Mouse (Mus musculus) heart, embryonic 14.5 days (tissue): ENCODE data around the gene Gm43951. TPM values are rescaled to one million over a fixed set of nuclear protein-coding genes. Genes with fewer than 3 reads are reported as not detected.
"Not testable (repeated sequence)": the region's sequence is repeated elsewhere in the genome, so short reads cannot be mapped to it uniquely, and the experiment has no call there.

Source experiments
- ATAC-seq: fragments of 200-750 bp; cut with Nextera tagmentation; 2 replicates; pipeline ENCODE4 v1.8.0; 2017; ENCODE audit warnings: low read depth, moderate TSS enrichment; ENCODE audit not compliant: insufficient number of reproducible peaks, insufficient read depth, low FRiP score
- H3K27ac ChIP-seq, 2 experiments: fragments of 200-500 bp in 1 of 2; fragments of 300-500 bp in 1 of 2; sonication (generic) in 1 of 2; replicated peaks in 1 of 2; 2 replicates each; pipeline ENCODE4 v1.5.1; 2012 to 2014; ENCODE audit warnings: low read depth in 2 of 2, low read length in 2 of 2, control low read depth in 1 of 2, mild to moderate bottlenecking in 1 of 2, mixed read lengths in 1 of 2; ENCODE audit not compliant: control insufficient read depth in 1 of 2, insufficient read depth in 1 of 2
- H3K27me3 ChIP-seq: fragments of 300-500 bp; sonication (generic); 2 replicates; pipeline ENCODE4 v1.6.1; 2014; ENCODE audit warnings: mild to moderate bottlenecking, low read length, control low read depth; ENCODE audit not compliant: control insufficient read depth, insufficient read depth
- H3K36me3 ChIP-seq: fragments of 300-500 bp; sonication (generic); 2 replicates; pipeline ENCODE4 v1.6.1; 2014; ENCODE audit warnings: mild to moderate bottlenecking, control low read depth, low read length, mixed read lengths; ENCODE audit not compliant: control insufficient read depth, insufficient read depth
- H3K4me1 ChIP-seq, 2 experiments: fragments of 200-500 bp in 1 of 2; fragments of 300-500 bp in 1 of 2; sonication (generic) in 1 of 2; 2 replicates each; pipeline ENCODE4 v1.6.1; 2012 to 2014; ENCODE audit warnings: low read length in 2 of 2, control low read depth in 1 of 2, mixed read lengths in 1 of 2; ENCODE audit not compliant: control insufficient read depth in 2 of 2, insufficient read depth in 2 of 2
- H3K4me2 ChIP-seq: fragments of 300-500 bp; sonication (generic); 2 replicates; pipeline ENCODE4 v1.6.1; 2014; ENCODE audit warnings: mild to moderate bottlenecking, low read length
- H3K4me3 ChIP-seq, 2 experiments: fragments of 200-500 bp in 1 of 2; fragments of 300-500 bp in 1 of 2; sonication (generic) in 1 of 2; 2 replicates each; pipeline ENCODE4 v1.5.1; 2012 to 2014; ENCODE audit warnings: low read length in 2 of 2, mild to moderate bottlenecking in 2 of 2, control low read depth in 1 of 2, low read depth in 1 of 2, moderate library complexity in 1 of 2; ENCODE audit not compliant: control insufficient read depth in 1 of 2, insufficient read depth in 1 of 2
- H3K9ac ChIP-seq: fragments of 300-500 bp; sonication (generic); 2 replicates; pipeline ENCODE4 v1.6.1; 2014; ENCODE audit warnings: mild to moderate bottlenecking, low read length
- H3K9me3 ChIP-seq: fragments of 300-500 bp; sonication (generic); 2 replicates; pipeline ENCODE4 v1.6.1; 2016; ENCODE audit warnings: low read length, control low read depth; ENCODE audit not compliant: control insufficient read depth
- WGBS: fragments of 180-500 bp; shearing (Covaris S2); extraction: QIAGEN DNeasy Blood & Tissue Kit; methylation state at CpG from one replicate; pipeline ENCODE4 v1.1.7; 2014; 5-methylcytosine and 5-hydroxymethylcytosine counted together
- polyA plus RNA-seq: library from polyadenylated mRNA; unstranded; fragments of >200 nt; fragmentation: Nextera tagmentation; extraction: Ambion mirVana; gene quantifications from 2 replicates; pipeline ENCODE4 v1.2.1, GENCODE M21; 2014

The Gm43951 gene
- polyA plus RNA-seq, 1 experiment from 2014 or later, result not detected

DNA sequence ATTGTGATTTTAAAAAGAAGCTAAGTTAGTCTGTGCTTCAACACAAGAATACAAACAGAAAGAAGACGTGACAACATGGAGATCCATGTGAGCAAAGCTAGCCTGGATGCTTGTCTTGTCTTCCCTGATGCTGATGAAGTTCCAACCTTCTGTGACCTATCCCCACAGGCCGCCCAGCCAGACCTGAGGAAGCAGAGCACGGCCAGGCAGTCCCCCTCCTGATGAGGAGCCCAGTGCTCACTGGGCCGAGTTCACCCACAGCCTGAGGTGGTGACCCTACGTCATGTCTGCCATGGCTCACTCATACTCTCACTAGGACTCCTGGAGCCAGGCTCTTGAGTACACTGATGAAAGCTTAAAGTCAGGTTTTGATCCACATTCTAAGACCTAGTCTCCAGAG, 33.1 kb downstream of the Gm43951 start:
- Histone ChIP-seq H3K4me3 (no peak overlapping the region), H3K9ac (no peak overlapping the region), H3K4me2 (no peak overlapping the region), H3K9me3 (no peaks in the 10 kb centered on the region), H3K4me1 (no peaks in the 10 kb centered on the region), H3K27ac (no peak overlapping the region), H3K27me3 (no peaks in the 10 kb centered on the region), H3K36me3 (peaks cover 74% of the 10 kb centered on the region)
- 81% methylated on average over 5 of the region's 5 CpGs for WGBS
- no peak for ATAC-seq

DNA sequence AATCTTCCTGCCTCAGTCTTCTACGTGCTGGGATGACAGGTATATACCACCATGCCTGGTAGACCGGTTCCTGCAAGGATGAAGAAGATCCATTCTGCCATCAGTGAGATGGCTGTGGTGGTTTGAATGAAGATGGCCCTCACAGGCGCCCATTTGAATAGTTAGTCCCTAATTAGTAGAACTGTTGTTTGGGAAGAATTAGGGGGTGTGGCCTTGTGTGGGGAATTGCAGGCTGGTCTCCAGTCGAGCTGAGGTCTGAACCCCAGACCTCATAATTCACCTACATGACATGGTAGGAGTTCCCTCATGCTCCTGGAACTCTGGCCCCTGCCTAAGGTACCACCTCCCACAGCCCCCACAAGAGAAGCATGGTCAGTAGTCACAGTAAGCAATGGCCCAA, 34.7 kb downstream of the Gm43951 start:
- H3K27ac ChIP-seq, H3K4me3 ChIP-seq, H3K4me2 ChIP-seq, H3K9me3 ChIP-seq, H3K27me3 ChIP-seq, H3K4me1 ChIP-seq, H3K9ac ChIP-seq, ATAC-seq: not testable (repeated sequence)
- peaks cover 72% of the 10 kb centered on the region for H3K36me3 ChIP-seq
- WGBS, result 88% methylated on average over 4 of the region's 4 CpGs

DNA sequence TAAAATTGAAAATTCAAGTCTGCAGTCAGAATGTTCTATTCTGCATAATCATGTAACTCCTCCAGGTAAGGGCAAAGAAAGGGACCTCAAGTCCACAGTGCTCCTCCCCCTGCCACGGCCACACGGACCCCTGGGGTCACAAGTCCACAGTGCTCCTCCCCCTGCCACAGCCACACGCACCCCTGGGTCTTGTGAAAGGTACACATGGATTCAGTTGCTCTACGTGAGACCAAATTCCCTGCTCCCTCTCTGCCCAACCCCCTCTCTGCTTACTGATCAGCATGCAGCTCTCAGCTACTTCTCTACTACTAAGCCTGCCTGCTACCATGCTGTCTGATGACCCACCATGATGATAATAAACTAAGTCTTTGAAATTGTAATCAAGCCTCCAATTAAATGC, 36.8 kb downstream of the Gm43951 start:
- H3K36me3 ChIP-seq, result peaks cover 73% of the 10 kb centered on the region
- H3K4me2 ChIP-seq, result no peak overlapping the region
- no peaks in the 10 kb centered on the region for H3K27me3 ChIP-seq
- H3K27ac ChIP-seq, result no peak overlapping the region
- H3K4me3 ChIP-seq, result no peak overlapping the region
- no peak overlapping the region for H3K9ac ChIP-seq
- no peaks in the 10 kb centered on the region for H3K9me3 ChIP-seq
- ATAC-seq, result no peak
- WGBS, result 86% methylated on average over 4 of the region's 4 CpGs
- H3K4me1 ChIP-seq, result no peaks in the 10 kb centered on the region

DNA sequence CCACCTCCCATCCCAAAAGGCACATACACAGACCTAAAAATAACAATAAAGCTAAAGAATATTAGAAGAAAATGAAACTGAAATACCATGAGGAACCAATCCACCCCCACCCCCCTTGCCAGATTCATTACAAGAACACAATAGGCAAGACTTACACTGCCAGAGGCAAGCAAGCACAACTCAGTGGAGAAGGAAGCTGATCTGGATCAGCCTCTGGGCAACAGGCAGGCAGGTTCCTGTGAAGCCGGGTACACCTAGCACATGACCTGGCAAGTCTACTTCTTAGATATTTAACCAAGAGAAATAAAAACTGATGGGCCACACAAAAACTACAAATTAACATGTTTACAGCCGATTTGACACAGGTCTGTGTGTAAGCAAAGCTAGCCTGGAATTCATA, 43.4 kb downstream of the Gm43951 start:
- H3K4me2 ChIP-seq, result no peak overlapping the region
- no peak for ATAC-seq

DNA sequence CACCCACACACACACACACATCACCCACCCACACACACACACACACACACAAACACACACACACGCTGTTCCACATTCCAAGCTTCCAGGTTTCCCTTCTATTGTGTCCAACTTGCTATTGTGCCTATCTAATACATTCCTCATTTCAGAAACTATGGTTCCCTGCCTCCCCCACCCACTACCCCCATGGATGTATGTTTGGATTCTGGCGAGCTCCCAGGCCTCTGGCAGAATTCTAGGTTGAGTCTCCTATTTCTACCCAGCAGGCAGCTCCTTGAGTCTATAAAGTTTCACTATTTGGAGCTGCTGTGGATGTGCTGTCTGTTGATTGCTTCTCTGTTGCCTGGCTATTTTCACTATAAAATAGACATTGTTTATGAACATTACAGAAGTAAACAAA, 50.0 kb downstream of the Gm43951 start:
- peaks cover 60% of the 10 kb centered on the region for H3K36me3 ChIP-seq
- 74% methylated on average over 2 of the region's 2 CpGs for WGBS

More for the DNA sequence above, 43.4 kb downstream of the Gm43951 start:
- no peaks in the 10 kb centered on the region for H3K4me1 ChIP-seq
- H3K27ac ChIP-seq, result no peak overlapping the region
- WGBS, result 95% methylated on average over 2 of the region's 2 CpGs
- H3K9ac ChIP-seq, result no peak overlapping the region
- H3K9me3 ChIP-seq, result no peaks in the 10 kb centered on the region
- H3K4me3 ChIP-seq, result no peak overlapping the region
- no peaks in the 10 kb centered on the region for H3K27me3 ChIP-seq
- H3K36me3 ChIP-seq, result peaks cover 74% of the 10 kb centered on the region

DNA sequence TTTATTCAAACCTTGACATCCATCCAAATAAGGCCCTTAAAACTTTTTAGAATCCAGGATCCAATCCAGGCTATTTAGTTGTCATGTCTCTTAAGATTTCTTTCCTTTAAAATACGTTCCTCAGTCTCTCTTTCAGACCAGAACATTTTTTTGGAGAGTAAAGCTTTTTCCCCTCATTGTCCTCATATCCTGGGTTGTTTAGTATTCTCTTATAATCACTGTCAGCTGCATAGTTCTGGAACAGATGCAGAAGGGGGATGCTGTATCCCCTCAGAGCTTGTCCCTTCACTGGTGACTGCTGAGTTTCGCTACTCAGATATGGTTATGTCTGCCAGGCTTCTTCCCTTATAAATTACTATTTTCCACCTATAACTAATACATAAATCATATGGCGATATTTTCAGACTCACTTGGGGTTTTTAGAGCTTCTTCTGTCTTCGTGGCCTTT, 50.6 kb downstream of the Gm43951 start:
- peaks cover 58% of the 10 kb centered on the region for H3K36me3 ChIP-seq
- H3K4me1 ChIP-seq, result no peaks in the 10 kb centered on the region
- no peaks in the 10 kb centered on the region for H3K27me3 ChIP-seq
- H3K9me3 ChIP-seq, result no peaks in the 10 kb centered on the region
- H3K9ac ChIP-seq, result no peak overlapping the region
- no peak overlapping the region for H3K27ac ChIP-seq
- no peak overlapping the region for H3K4me2 ChIP-seq
- H3K4me3 ChIP-seq, result no peak overlapping the region
- ATAC-seq, result no peak
- WGBS, result 82% methylated on average over 4 of the region's 4 CpGs

More for the DNA sequence above, 50.0 kb downstream of the Gm43951 start:
- H3K27me3 ChIP-seq, result no peaks in the 10 kb centered on the region
- H3K9ac ChIP-seq, result no peak overlapping the region
- no peaks in the 10 kb centered on the region for H3K9me3 ChIP-seq
- no peak for ATAC-seq
- no peak overlapping the region for H3K4me2 ChIP-seq
- no peak overlapping the region for H3K4me3 ChIP-seq
- no peak overlapping the region for H3K27ac ChIP-seq
- H3K4me1 ChIP-seq, result no peaks in the 10 kb centered on the region

DNA sequence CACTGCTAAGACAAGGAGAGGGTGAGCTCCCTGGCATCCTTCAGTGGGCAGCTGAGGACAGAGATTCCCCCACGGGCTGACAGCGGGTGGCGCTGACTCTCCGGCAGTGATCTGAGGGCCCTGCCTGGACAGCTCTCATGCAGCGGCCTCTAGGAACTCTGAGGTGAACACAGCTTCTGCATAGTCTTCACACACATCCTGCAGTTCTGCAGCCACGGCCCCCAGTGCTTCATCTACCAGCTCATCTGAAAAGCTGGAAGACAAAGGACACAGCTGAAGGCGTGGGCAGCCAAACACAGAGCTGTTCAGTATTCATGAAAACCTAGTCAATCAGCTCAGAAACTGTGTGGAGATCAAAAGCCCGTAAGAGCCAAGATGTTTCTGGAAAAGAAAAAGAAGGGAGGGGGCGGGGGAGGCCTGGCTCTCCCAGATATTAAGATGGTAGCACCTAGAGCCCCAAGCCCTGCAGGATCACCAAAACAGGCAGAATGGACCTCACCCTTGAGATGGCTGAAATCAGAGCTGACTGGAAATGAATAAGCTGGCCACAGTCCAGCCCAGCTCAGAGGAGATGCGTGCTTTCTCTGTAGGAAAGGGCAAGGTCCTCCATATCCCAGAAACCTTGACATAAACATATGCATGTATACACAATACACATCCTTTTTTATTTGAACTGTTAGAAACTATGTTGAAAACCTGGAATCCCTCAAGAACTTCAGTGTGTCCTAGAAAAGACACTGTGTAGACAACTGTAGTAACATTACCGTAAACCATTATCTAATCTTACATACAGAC, 51.3 kb downstream of the Gm43951 start:
- 77% methylated on average over 11 of the region's 11 CpGs for WGBS
- Histone ChIP-seq H3K9me3 (no peaks in the 10 kb centered on the region), H3K27ac (no peak overlapping the region), H3K4me3 (no peak overlapping the region), H3K4me2 (no peak overlapping the region), H3K27me3 (no peaks in the 10 kb centered on the region), H3K9ac (no peak overlapping the region), H3K4me1 (no peaks in the 10 kb centered on the region), H3K36me3 (peaks cover 53% of the 10 kb centered on the region)
- ATAC-seq, result no peak
